Mouse (Mus musculus): ENCODE results near the gene Slc44a4.

DNA sequence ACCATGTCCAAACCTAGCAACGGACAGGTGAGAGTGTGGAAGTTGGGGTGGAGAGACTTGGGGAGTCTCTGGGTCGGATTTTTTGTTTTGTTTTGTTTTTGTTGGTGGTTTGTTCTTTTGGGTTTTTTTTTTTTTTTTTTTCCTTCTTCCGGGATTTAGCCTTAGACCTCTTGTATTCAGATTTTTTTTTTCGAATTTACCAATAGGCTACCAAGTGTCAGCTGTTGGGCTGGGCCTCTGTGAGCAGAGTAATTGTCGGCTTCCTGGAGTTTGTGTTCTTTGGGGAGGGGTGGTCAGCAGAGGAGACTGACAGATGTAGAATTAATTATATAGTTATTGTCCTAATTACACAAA, 14.4 kb upstream of the Slc44a4 start:
- TF ChIP-seq CTCF (IDR thresholded peaks at IDR 0.05; ENCODE audit: extremely low read depth, insufficient read length, insufficient replicate concordance, low read depth, low read length) (no peak), POLR2A (IDR thresholded peaks at IDR 0.05; ENCODE audit: low read depth, low read length) (no peak)
